8 mouse cellular contexts compared by ENCODE assay signal in the genomic region with DNA sequence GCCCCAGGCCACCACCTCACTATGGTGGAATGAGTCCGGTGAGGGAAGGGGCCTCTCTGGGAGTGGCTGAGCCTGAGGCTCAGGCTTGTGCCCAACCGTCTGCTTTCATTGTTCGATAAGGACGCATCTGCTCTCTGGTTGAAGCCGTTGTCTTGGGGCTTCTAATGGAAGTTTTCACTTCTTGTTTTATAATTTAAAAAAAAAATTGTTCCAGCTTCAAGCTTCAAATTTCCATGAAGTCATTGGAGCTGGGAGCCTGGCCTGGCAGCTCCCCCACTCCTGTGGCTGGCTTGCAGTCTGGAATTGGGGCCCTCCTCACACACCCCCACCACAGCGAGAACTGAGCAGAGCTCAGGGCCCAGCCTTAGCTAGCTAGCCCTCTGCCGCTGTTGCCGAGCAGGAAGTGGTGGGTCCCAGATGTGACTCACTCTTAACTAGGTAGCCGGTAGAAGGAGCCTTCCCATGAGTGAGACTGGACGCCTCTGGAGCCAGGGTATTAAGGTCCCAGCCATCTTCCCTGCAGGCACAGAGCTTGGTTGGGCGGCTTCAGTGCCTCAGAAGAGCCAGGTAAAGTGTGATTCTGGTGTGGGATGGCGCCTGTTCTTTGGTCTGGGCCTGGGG. TPM values are rescaled to one million over a fixed set of nuclear protein-coding genes. Genes with fewer than 3 reads are reported as not detected.
DNase-seq lines count a peak whose midpoint lies in the region; ATAC-seq lines count a peak whose summit lies in the region.

No protein-coding gene starts in this region.

- DNase-seq in spleen, adult 18-20 months: peak; percentile 53 to 64
- DNase-seq in spleen, adult 12 weeks (ENCODE audit: low spot score): no peak
- peak; percentile 76 for DNase-seq in gastrocnemius, postnatal 14 days
- peak; percentile 82 for DNase-seq in thymus, postnatal 14 days
- no peak for DNase-seq in embryo, embryonic 11 days
- DNase-seq in left cerebral cortex, postnatal 25 days (ENCODE audit: low spot score in 2 of 2): no peak
- DNase-seq in left cerebral cortex, adult 9 months (ENCODE audit: low spot score in 2 of 2): no peak

- no peaks in the 10 kb centered on the region for H3K36me3 ChIP-seq in liver, embryonic 15.5 days (replicated peaks)

- H3K27me3 ChIP-seq in liver, embryonic 15.5 days: no peaks in the 10 kb centered on the region

- peak overlapping the region; percentile 34; the same call in 1 of the 2 replicates for H3K9ac ChIP-seq in liver, embryonic 15.5 days

- H3K4me1 ChIP-seq in liver, embryonic 15.5 days (replicated peaks): peaks cover 80% of the 10 kb centered on the region

- intact Hi-C loops in gastrocnemius, postnatal 14 days (cut with DNase I; ENCODE audit: low total_unique reads): no loop called here
- intact Hi-C loops in left cerebral cortex, postnatal 25 days (cut with DNase I): no loop called here

- no peaks in the 10 kb centered on the region for H3K9me3 ChIP-seq in liver, embryonic 15.5 days (replicated peaks)

- H3K4me2 ChIP-seq in liver, embryonic 15.5 days: peak overlapping the region; percentile 67

- peak overlapping the region; percentile 79 for H3K27ac ChIP-seq in liver, embryonic 15.5 days (replicated peaks)

- H3K4me3 ChIP-seq in liver, embryonic 15.5 days (replicated peaks): peak overlapping the region; percentile 30

- peak; percentile 80 for ATAC-seq in liver, embryonic 15.5 days (ENCODE audit: insufficient read depth)

- WGBS in liver, embryonic 15.5 days (ENCODE audit: insufficient replicate concordance): 12% methylated on average over 12 of the region's 12 CpGs

RNA-seq across cellular contexts. Expression of a gene that starts 16.5 kb away (rescaled TPM):
- total RNA-seq in gastrocnemius, postnatal 14 days (2021): 10 to 100 TPM in 1 of 2 experiments, 1 to 10 TPM in 1; 6.8 to 13.3 TPM
- polyA plus RNA-seq in liver, embryonic 15.5 days (2015; fragmentation: Nextera tagmentation; extraction: Ambion mirVana): 21.3 and 22.3 TPM in 2 replicates
- total RNA-seq in left cerebral cortex, postnatal 25 days (2021): 1 to 10 TPM; 3.5 to 5.2 TPM

Comparison
In these comparisons a context has a peak if more than half of its experiments do, and no peak if none do; other contexts are left out.
1. DNase-seq: peak in spleen, adult 18-20 months (2 of 2), gastrocnemius, postnatal 14 days (single experiment) and thymus, postnatal 14 days (single experiment); none in spleen, adult 12 weeks (single experiment), embryo, embryonic 11 days (single experiment), left cerebral cortex, postnatal 25 days (0 of 2) and left cerebral cortex, adult 9 months (0 of 2).